Mouse (Mus musculus) forebrain, postnatal 0 days (tissue): Measurements from ENCODE around the gene Rhoc. TPM values are rescaled to one million over a fixed set of nuclear protein-coding genes. Genes with fewer than 3 reads are reported as not detected.
A peak's percentile ranks its signal among the peaks of the same experiment; 100 is the strongest.

Experiments used
- ATAC-seq: fragments of 200-750 bp; cut with Nextera tagmentation; 2 replicates; pipeline ENCODE4 v1.8.0; 2017; ENCODE audit warnings: mild to moderate bottlenecking, moderate library complexity
- DNase-seq: peaks from one replicate; pipeline ENCODE4 v3.0.0-alpha.2; 2015
- H3K27ac ChIP-seq: fragments of 300-500 bp; sonication (generic); 2 replicates; pipeline ENCODE4 v1.5.1; 2014; ENCODE audit warnings: low read depth, mild to moderate bottlenecking, antibody characterized with exemption, low read length, moderate library complexity, mixed read lengths
- H3K27me3 ChIP-seq: fragments of 300-500 bp; sonication (generic); 2 replicates; pipeline ENCODE4 v1.6.1; 2014; ENCODE audit warnings: mild to moderate bottlenecking, low read length, mixed read lengths; ENCODE audit not compliant: insufficient read depth
- H3K36me3 ChIP-seq: fragments of 300-500 bp; sonication (generic); 2 replicates; pipeline ENCODE4 v1.6.1; 2014; ENCODE audit warnings: mild to moderate bottlenecking, moderate library complexity; ENCODE audit not compliant: insufficient read depth
- H3K4me1 ChIP-seq: fragments of 300-500 bp; sonication (generic); 2 replicates; pipeline ENCODE4 v1.6.1; 2014; ENCODE audit warnings: antibody characterized with exemption; ENCODE audit not compliant: insufficient read depth
- H3K4me2 ChIP-seq: fragments of 300-500 bp; sonication (generic); 2 replicates; pipeline ENCODE4 v1.6.1; 2014; ENCODE audit warnings: low read depth, mild to moderate bottlenecking, moderate library complexity
- H3K4me3 ChIP-seq: fragments of 300-500 bp; sonication (generic); 2 replicates; pipeline ENCODE4 v1.5.1; 2014; ENCODE audit warnings: low read depth, low read length, mixed read lengths
- H3K9ac ChIP-seq: fragments of 300-500 bp; sonication (generic); 2 replicates; pipeline ENCODE4 v1.6.1; 2014; ENCODE audit warnings: mild to moderate bottlenecking
- H3K9me3 ChIP-seq: fragments of 300-500 bp; sonication (generic); 2 replicates; pipeline ENCODE4 v1.6.1; 2016; ENCODE audit warnings: low read length
- CTCF ChIP-seq: sonication (generic); IDR thresholded peaks from 2 replicates; pipeline ENCODE4 v1.5.1; 2016; ENCODE audit warnings: antibody characterized with exemption, control low read depth, low read depth
- WGBS: fragments of 180-500 bp; shearing (Covaris S2); extraction: QIAGEN DNeasy Blood & Tissue Kit; methylation state at CpG from one replicate; pipeline ENCODE4 v1.1.7; 2014; 5-methylcytosine and 5-hydroxymethylcytosine counted together
- polyA plus RNA-seq: library from polyadenylated mRNA; unstranded; fragments of >200 nt; fragmentation: Nextera tagmentation; extraction: Ambion mirVana; gene quantifications from 2 replicates; pipeline ENCODE4 v1.2.1, GENCODE M21; 2015
- total RNA-seq: library from RNA; depleted of rRNA; stranded (reverse); fragments of >200 nt; gene quantifications from 2 replicates; pipeline ENCODE4 v1.2.3, GENCODE M21; 2014

The Rhoc gene
- total and polyA plus RNA-seq, 2 experiments from 2014 or later = 38.0 to 42.5 TPM

- Histone ChIP-seq H3K36me3 (0 out of 2 replicates have a peak, but pooled peaks cover under 1% of the 10 kb centered on the region), H3K4me2 (no peak overlapping the region), H3K4me3 (no peak overlapping the region), H3K27me3 (no peaks in the 10 kb centered on the region), H3K9me3 (no peaks in the 10 kb centered on the region), H3K4me1 (no peaks in the 10 kb centered on the region), H3K9ac (no peak overlapping the region), H3K27ac (no peak overlapping the region)
- WGBS = 96% methylated on average over 7 of the region's 7 CpGs
- ATAC-seq (no peak), DNase-seq (no peak)
- no peak for TF ChIP-seq CTCF
Observed at GRCm38 (mm10) chr3:104816130-104816529, 28.0 kb downstream of the Rhoc start.

GRCm38 (mm10) chr3:104817481-104817990 lies 29.4 kb downstream of the Rhoc start:
- Histone ChIP-seq H3K36me3 (0 out of 2 replicates have a peak, but pooled peaks cover 5% of the 10 kb centered on the region), H3K4me2 (peak overlapping the region; percentile 94), H3K9me3 (no peaks in the 10 kb centered on the region), H3K27me3 (no peaks in the 10 kb centered on the region), H3K9ac (peak overlapping the region; percentile 62), H3K4me1 (no peaks in the 10 kb centered on the region), H3K4me3 (peak overlapping the region; percentile 69), H3K27ac (peak overlapping the region; percentile 69)
- no peak for TF ChIP-seq CTCF
- under 1% methylated on average over 42 of the region's 46 CpGs for WGBS
- ATAC-seq = peak; percentile 83
- DNase-seq = peak; percentile 61

- Histone ChIP-seq H3K4me1 (no peaks in the 10 kb centered on the region), H3K4me3 (peak within 1 kb of the TSS; percentile 69), H3K9me3 (no peaks in the 10 kb centered on the region), H3K27ac (peak within 1 kb of the TSS; percentile 69), H3K9ac (peak within 1 kb of the TSS; percentile 62), H3K36me3 (0 out of 2 replicates have a peak, but pooled peaks cover 6% of the 10 kb centered on the region), H3K4me2 (peak within 1 kb of the TSS; percentile 94), H3K27me3 (no peaks in the 10 kb centered on the region)
- WGBS = 3% methylated on average over 40 of the region's 40 CpGs
- peak; percentile 65 for ATAC-seq
- peak; percentile 53 for DNase-seq
- no peak for TF ChIP-seq CTCF
Observed at GRCm38 (mm10) chr3:104817991-104818748, 30.0 kb downstream of the Rhoc start, which contains the start of gene Mov10. Gene Mov10 (minus strand): TSS chr3:104818563.

GRCm38 (mm10) chr3:104818749-104819134 lies 30.6 kb downstream of the Rhoc start:
- no peaks in the 10 kb centered on the region for H3K9me3 ChIP-seq
- DNase-seq (no peak), ATAC-seq (no peak)
- WGBS = 7% methylated on average over 3 of the region's 3 CpGs
- 0 out of 2 replicates have a peak overlapping the region, but pooled peaks have one; percentile 69 for H3K4me3 ChIP-seq
- 0 out of 2 replicates have a peak overlapping the region, but pooled peaks have one; percentile 62 for H3K9ac ChIP-seq
- H3K27ac ChIP-seq = no peak overlapping the region
- H3K4me1 ChIP-seq = no peaks in the 10 kb centered on the region
- TF ChIP-seq CTCF = no peak
- H3K27me3 ChIP-seq = no peaks in the 10 kb centered on the region
- H3K4me2 ChIP-seq = peak overlapping the region; percentile 94
- H3K36me3 ChIP-seq = 0 out of 2 replicates have a peak, but pooled peaks cover 6% of the 10 kb centered on the region

GRCm38 (mm10) chr3:104820426-104820825 lies 32.3 kb downstream of the Rhoc start:
- DNase-seq = no peak
- Histone ChIP-seq H3K36me3 (peaks cover 11% of the 10 kb centered on the region; the same call in 1 of the 2 replicates), H3K4me1 (no peaks in the 10 kb centered on the region), H3K27me3 (no peaks in the 10 kb centered on the region), H3K9me3 (no peaks in the 10 kb centered on the region), H3K9ac (no peak overlapping the region), H3K4me3 (no peak overlapping the region), H3K27ac (no peak overlapping the region), H3K4me2 (no peak overlapping the region)
- whole genome bisulfite sequencing = 31% methylated on average over 1 of the region's 1 CpGs
- no peak for ATAC-seq
- no peak for TF ChIP-seq CTCF

- Histone ChIP-seq H3K4me1 (no peaks in the 10 kb centered on the region), H3K36me3 (peaks cover 21% of the 10 kb centered on the region), H3K4me2 (no peak overlapping the region), H3K4me3 (no peak overlapping the region), H3K27ac (no peak overlapping the region), H3K27me3 (no peaks in the 10 kb centered on the region), H3K9me3 (no peaks in the 10 kb centered on the region), H3K9ac (no peak overlapping the region)
- ATAC-seq = no peak
- no peak for DNase-seq
- no peak for TF ChIP-seq CTCF
- 85% methylated on average over 3 of the region's 3 CpGs for WGBS
Observed at GRCm38 (mm10) chr3:104822413-104822812, 34.2 kb downstream of the Rhoc start.

GRCm38 (mm10) chr3:104835797-104836196 lies 47.6 kb downstream of the Rhoc start:
- Histone ChIP-seq H3K27me3 (no peaks in the 10 kb centered on the region), H3K9me3 (no peaks in the 10 kb centered on the region), H3K4me2 (no peak overlapping the region), H3K4me3 (no peak overlapping the region), H3K27ac (no peak overlapping the region), H3K36me3 (peaks cover 22% of the 10 kb centered on the region), H3K9ac (no peak overlapping the region), H3K4me1 (no peaks in the 10 kb centered on the region)
- no peak for ATAC-seq
- WGBS = 97% methylated on average over 3 of the region's 3 CpGs
- TF ChIP-seq CTCF = no peak
- DNase-seq = no peak
